Mouse (Mus musculus): ENCODE data around the gene Prss35. TPM values are rescaled to one million over a fixed set of nuclear protein-coding genes. Genes with fewer than 3 reads are reported as not detected.

The Prss35 gene
- polyA plus RNA-seq, 1 experiment from 2014 or later: 6.1 TPM

Other genes with a start within 250 kb of the Prss35 start
- gene Pgm3, start 171.8 kb upstream of the Prss35 start, polyA plus RNA-seq (2014; fragmentation: Nextera tagmentation; extraction: Ambion mirVana): 33.0 and 35.0 TPM in 2 replicates
- gene Rwdd2a, start 171.7 kb upstream of the Prss35 start, polyA plus RNA-seq (2014; fragmentation: Nextera tagmentation; extraction: Ambion mirVana): 2.3 and 2.6 TPM in 2 replicates
- gene Me1, start 47.7 kb upstream of the Prss35 start, polyA plus RNA-seq (2014; fragmentation: Nextera tagmentation; extraction: Ambion mirVana): 15.5 and 18.9 TPM in 2 replicates
- 5.1 and 5.7 TPM in 2 replicates for gene Snap91, start 137.0 kb downstream of the Prss35 start, polyA plus RNA-seq (2014; fragmentation: Nextera tagmentation; extraction: Ambion mirVana)

Measured in embryonic facial prominence, embryonic 11.5 days (tissue).